Mouse (Mus musculus): ENCODE data around the gene 0610009B22Rik. TPM values are rescaled to one million over a fixed set of nuclear protein-coding genes. Genes with fewer than 3 reads are reported as not detected.
"Not testable (repeated sequence)": the region's sequence is repeated elsewhere in the genome, so short reads cannot be mapped to it uniquely, and the experiment has no call there.

The 0610009B22Rik gene
- polyA plus RNA-seq, 1 experiment from 2014 or later: 45.2 TPM

DNA sequence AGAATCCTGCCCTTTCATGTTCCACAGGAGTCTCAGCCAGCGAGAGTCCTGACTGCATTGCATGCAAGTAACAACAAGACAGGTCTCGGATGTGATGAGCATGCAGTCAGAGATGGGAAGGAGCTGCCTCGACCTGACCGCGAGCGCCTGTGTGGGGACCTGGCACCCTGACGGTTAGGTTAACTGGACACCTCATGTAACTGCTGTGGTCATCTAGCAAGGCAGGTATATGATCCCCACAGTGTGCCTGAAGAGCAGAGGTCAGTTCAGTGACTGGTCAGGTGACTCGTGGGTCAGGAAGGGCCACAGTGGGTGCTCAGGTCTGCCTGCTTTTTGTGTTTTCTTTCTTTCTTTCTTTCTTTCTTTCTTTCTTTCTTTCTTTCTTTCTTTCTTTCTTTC, 6.7 kb downstream of the 0610009B22Rik start:
- Histone ChIP-seq H3K9me3 (replicated peaks) (no peaks in the 10 kb centered on the region), H3K4me3 (replicated peaks) (no peak overlapping the region), H3K9ac (no peak overlapping the region), H3K36me3 (peaks cover 8% of the 10 kb centered on the region; the same call in 1 of the 2 replicates), H3K4me2 (0 out of 2 replicates have a peak overlapping the region, but pooled peaks have one; percentile 58), H3K27me3 (no peaks in the 10 kb centered on the region), H3K27ac (no peak overlapping the region), H3K4me1 (replicated peaks) (peaks cover 8% of the 10 kb centered on the region)
- ATAC-seq (ENCODE audit: low read depth): 0 out of 2 replicates have a peak, but pooled peaks have one; percentile 5
- WGBS (ENCODE audit: insufficient replicate concordance): 36% methylated on average over 8 of the region's 8 CpGs
- no peak for DNase-seq

DNA sequence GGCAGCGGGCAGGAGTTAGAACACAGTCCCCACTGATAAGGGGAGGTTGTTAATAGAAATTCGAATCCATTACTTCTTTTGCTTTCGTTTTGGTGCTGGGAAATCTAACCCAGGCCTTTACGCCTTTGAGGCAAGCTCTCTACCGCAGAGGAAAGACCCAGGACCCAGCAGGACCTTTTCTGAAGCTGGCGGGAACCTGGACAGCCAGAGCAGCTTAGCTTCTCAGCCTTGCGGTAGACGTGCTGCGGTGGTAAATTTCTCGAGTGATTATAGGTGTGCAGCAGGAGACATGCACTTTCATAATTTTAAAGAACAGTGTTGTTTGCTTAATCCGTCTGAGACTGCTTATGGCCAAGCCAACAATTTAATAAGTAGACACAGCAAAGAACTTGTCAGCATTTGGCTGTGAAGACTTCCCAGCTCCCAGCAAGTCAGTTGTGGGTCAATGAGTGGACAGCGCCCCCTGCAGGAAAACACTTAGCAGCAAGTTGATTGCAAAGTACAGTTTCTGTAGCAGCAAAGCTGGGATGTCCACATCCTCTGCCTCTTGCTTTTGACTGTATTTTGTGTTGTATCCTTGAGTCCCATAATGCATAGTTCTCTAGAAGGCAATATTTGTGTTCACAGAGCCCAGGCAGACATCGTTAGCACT, 7.2 kb downstream of the 0610009B22Rik start:
- H3K9ac ChIP-seq: peak overlapping the region; percentile 66
- peaks cover 8% of the 10 kb centered on the region for H3K4me1 ChIP-seq (replicated peaks)
- H3K27me3 ChIP-seq: no peaks in the 10 kb centered on the region
- no peaks in the 10 kb centered on the region for H3K9me3 ChIP-seq (replicated peaks)
- DNase-seq (peak; percentile 75), ATAC-seq (ENCODE audit: low read depth) (peak; percentile 43; the same call in 1 of the 2 replicates)
- H3K4me3 ChIP-seq (replicated peaks): peak overlapping the region; percentile 36
- H3K27ac ChIP-seq: no peak overlapping the region
- H3K4me2 ChIP-seq: peak overlapping the region; percentile 58
- WGBS (ENCODE audit: insufficient replicate concordance): 22% methylated on average over 13 of the region's 13 CpGs
- H3K36me3 ChIP-seq: peaks cover 8% of the 10 kb centered on the region; the same call in 1 of the 2 replicates

DNA sequence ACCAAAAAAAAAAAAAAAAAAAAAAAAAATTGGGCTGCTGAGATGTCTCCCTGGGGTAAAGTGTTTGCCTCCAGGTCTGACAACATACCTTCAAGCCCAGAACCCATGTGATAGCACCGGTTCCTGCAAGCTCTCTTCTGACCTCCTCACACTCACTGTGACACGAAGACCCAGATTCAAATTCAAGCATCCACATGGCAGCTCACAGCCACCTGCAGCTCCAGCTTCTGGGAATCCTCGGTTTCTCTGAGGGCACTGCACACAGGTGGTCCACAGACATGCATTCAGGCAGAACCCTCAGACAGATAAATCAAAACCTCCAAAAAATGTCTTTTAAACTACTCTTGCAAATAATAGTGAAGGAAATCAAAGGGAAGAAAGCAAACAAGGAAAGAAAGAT, 9.2 kb downstream of the 0610009B22Rik start:
- H3K9ac ChIP-seq: no peak overlapping the region
- no peaks in the 10 kb centered on the region for H3K9me3 ChIP-seq (replicated peaks)
- H3K27ac ChIP-seq: no peak overlapping the region
- H3K4me3 ChIP-seq (replicated peaks): no peak overlapping the region
- no peaks in the 10 kb centered on the region for H3K36me3 ChIP-seq
- ATAC-seq (ENCODE audit: low read depth) (no peak), DNase-seq (no peak)
- H3K27me3 ChIP-seq: no peaks in the 10 kb centered on the region
- WGBS (ENCODE audit: insufficient replicate concordance): 63% methylated on average over 3 of the region's 3 CpGs
- H3K4me1 ChIP-seq (replicated peaks): peaks cover 8% of the 10 kb centered on the region
- H3K4me2 ChIP-seq: no peak overlapping the region

DNA sequence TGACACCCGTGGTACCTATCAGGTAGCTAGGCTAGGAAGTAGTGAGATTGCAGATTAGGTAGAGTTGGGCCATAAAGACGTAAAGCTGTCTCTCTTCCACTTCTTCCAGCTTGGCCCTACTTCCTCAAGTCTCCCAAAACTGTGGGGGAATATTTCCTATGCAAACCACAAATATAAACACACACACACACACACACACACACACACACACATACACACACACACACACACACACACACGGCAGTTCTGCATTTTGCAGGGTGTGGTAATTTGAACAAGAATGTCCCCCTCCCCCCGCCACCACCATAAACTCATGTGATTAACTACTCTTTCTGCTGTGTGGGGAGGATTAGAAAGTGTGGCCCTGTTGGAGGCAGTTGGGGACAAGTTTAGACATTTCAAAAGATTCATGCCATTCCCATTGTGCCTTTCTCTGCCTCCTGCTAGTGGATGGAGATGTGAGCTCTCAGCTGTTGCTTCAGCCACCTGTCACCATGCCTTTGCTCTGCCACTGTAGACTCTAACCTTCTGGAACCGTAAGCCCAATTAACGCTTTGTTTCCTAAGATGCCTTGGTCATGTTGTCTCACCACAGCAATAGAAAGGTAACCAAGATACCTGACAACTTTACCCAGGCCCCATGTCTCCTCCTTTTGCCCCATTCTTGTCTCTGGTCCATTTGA, 10.8 kb downstream of the 0610009B22Rik start:
- Histone ChIP-seq H3K4me2 (no peak overlapping the region), H3K27ac (no peak overlapping the region), H3K4me3 (replicated peaks) (no peak overlapping the region), H3K27me3 (no peaks in the 10 kb centered on the region), H3K36me3 (no peaks in the 10 kb centered on the region), H3K9ac (no peak overlapping the region), H3K9me3 (replicated peaks) (no peaks in the 10 kb centered on the region), H3K4me1 (replicated peaks) (peaks cover 8% of the 10 kb centered on the region)
- WGBS (ENCODE audit: insufficient replicate concordance): 42% methylated on average over 6 of the region's 6 CpGs
- DNase-seq: no peak
- ATAC-seq (ENCODE audit: low read depth): no peak

DNA sequence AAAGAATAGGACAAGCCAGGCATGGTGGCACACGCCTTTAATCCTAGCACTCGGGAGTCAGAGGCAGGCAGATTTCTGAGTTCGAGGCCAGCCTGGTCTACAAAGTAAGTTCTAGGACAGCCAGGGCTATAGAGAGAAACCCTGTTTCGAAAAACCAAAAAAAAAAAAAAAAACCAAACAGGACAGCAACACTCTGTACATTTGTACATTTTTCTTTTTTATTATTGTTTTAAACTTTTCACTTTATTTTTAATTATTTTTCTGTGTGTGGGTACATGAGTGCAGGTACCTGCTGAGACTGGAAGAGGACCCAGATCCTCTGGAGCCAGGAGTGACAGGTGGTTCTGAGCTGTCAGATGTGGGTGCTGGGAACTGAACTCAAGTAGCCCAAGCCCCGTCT, 13.3 kb downstream of the 0610009B22Rik start:
- Histone ChIP-seq H3K9ac (no peak overlapping the region), H3K9me3 (replicated peaks) (no peaks in the 10 kb centered on the region), H3K36me3 (no peaks in the 10 kb centered on the region), H3K27me3 (no peaks in the 10 kb centered on the region), H3K27ac (no peak overlapping the region), H3K4me2 (no peak overlapping the region), H3K4me3 (replicated peaks) (no peak overlapping the region), H3K4me1 (replicated peaks) (no peaks in the 10 kb centered on the region)
- ATAC-seq (ENCODE audit: low read depth): no peak
- DNase-seq: no peak
- WGBS (ENCODE audit: insufficient replicate concordance): 57% methylated on average over 5 of the region's 5 CpGs

DNA sequence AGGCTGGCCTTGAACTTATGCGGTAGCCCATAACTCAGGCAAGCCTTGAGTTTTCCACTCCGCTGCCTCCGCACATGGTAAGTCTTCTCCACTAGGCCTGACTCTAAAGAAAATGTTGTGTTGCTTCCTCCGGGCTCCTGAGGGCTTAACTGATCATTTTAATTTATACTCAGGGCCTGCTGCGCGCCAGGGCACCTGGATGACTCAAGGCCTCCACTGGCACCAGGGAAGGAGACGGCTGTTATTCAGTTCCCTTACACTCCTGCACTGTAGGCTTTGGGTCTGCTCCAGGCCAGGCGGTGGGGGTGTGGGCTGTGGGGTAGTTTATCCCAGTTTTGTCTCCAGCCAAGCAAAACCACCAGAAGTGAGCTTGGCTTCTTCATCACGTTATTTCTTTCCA, 15.4 kb downstream of the 0610009B22Rik start:
- no peak overlapping the region for H3K4me3 ChIP-seq (replicated peaks)
- no peak for DNase-seq
- no peak overlapping the region for H3K4me2 ChIP-seq
- no peaks in the 10 kb centered on the region for H3K36me3 ChIP-seq
- WGBS (ENCODE audit: insufficient replicate concordance): 78% methylated on average over 9 of the region's 9 CpGs
- H3K27me3 ChIP-seq: no peaks in the 10 kb centered on the region
- H3K27ac ChIP-seq: no peak overlapping the region
- ATAC-seq (ENCODE audit: low read depth): no peak
- H3K9me3 ChIP-seq (replicated peaks): no peaks in the 10 kb centered on the region
- H3K9ac ChIP-seq: no peak overlapping the region
- H3K4me1 ChIP-seq (replicated peaks): no peaks in the 10 kb centered on the region

DNA sequence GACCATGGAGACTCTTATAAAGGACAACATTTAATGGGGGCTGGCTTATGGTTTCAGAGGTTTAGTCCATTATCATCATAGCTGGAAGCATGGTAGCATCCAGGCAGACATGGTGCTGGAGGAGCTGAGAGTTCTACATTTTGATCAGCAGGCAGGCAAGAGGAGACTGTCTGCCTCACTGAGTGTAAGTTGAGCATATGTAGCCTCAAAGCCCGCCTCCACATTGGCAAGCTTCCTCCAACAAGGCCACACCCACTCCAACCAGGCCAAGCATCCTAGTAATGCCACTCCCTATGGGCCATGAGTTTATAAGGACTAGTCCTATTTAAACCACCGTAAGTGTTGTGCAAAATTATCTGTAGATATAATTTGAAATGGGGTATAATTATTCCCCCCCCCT, 17.3 kb downstream of the 0610009B22Rik start:
- H3K4me3 ChIP-seq (replicated peaks): no peak overlapping the region
- no peak overlapping the region for H3K9ac ChIP-seq
- H3K4me1 ChIP-seq (replicated peaks): no peaks in the 10 kb centered on the region
- ATAC-seq (ENCODE audit: low read depth): no peak
- no peak overlapping the region for H3K27ac ChIP-seq
- H3K4me2 ChIP-seq: no peak overlapping the region
- H3K36me3 ChIP-seq: no peaks in the 10 kb centered on the region
- WGBS (ENCODE audit: insufficient replicate concordance): 59% methylated on average over 2 of the region's 2 CpGs
- H3K9me3 ChIP-seq (replicated peaks): no peaks in the 10 kb centered on the region
- no peaks in the 10 kb centered on the region for H3K27me3 ChIP-seq
- no peak for DNase-seq

DNA sequence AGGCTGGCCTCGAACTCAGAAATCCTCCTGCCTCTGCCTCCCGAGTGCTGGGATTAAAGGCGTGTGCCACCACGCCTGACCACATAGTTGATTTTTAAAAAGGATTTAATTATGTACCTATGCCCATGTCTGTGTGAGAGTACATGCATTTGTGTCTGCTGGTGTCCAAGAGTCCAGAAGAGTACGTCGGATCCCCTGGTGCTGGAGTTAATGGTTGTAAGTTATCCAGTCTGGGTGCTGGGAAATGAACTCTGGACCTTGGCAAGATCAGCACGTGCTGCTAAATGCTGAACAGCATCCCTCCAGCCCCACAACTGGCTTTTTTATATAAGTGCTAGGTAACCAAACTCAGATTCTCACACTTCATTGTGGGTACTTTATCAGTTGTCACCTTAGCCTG, 17.8 kb downstream of the 0610009B22Rik start:
- Histone ChIP-seq H3K4me2 (no peak overlapping the region), H3K36me3 (no peaks in the 10 kb centered on the region), H3K9me3 (replicated peaks) (no peaks in the 10 kb centered on the region), H3K9ac (no peak overlapping the region), H3K4me1 (replicated peaks) (no peaks in the 10 kb centered on the region), H3K27ac (no peak overlapping the region), H3K4me3 (replicated peaks) (no peak overlapping the region), H3K27me3 (no peaks in the 10 kb centered on the region)
- DNase-seq: no peak
- WGBS (ENCODE audit: insufficient replicate concordance): 79% methylated on average over 7 of the region's 7 CpGs
- no peak for ATAC-seq (ENCODE audit: low read depth)

DNA sequence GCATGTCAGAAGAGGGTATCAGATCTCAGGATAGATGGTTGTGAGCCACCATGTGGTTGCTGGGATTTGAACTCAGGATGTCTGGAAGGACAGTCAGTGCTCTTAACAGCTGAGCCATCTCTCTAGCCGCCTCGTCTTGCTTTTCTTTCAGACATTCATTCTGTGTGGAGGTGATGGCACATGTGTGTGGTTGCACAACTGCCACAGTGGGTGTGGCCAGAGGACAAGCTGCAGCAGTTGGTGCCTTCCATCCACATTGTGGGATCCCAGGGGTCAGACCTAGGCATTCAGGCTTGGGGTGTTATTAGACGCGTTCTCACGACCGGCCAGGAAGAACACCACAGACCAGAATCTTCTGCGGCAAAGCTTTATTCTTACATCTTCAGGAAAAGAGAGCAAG, 23.9 kb downstream of the 0610009B22Rik start:
- not testable (repeated sequence) for H3K4me2 ChIP-seq; H3K9me3 ChIP-seq (replicated peaks); ATAC-seq (ENCODE audit: low read depth); DNase-seq; H3K36me3 ChIP-seq; H3K4me1 ChIP-seq (replicated peaks); H3K27me3 ChIP-seq; H3K9ac ChIP-seq; H3K4me3 ChIP-seq (replicated peaks); H3K27ac ChIP-seq
- 85% methylated on average over 7 of the region's 7 CpGs for WGBS (ENCODE audit: insufficient replicate concordance)

DNA sequence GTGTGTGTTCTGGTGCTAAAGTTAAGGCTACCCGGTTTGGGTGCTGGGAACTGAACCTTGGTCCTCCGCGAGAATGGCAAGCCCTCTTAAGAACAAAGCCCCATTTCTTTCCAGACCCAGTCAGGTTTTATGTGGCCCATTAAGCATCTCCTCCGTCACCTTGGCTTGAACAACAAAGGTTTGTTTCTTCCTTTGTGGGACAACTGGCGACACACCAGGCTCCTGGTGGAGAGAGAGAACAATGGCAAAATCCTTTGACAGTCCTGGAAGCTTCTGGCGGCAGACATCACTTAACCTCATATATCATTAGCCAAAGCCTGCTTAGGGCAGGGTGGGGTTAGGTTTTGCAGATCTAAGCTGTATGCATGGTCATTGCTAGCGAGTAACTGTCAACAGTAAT, 26.0 kb downstream of the 0610009B22Rik start:
- ATAC-seq (ENCODE audit: low read depth) (no peak), DNase-seq (no peak)
- no peaks in the 10 kb centered on the region for H3K36me3 ChIP-seq
- no peak overlapping the region for H3K27ac ChIP-seq
- no peaks in the 10 kb centered on the region for H3K27me3 ChIP-seq
- no peak overlapping the region for H3K4me2 ChIP-seq
- 73% methylated on average over 7 of the region's 7 CpGs for WGBS (ENCODE audit: insufficient replicate concordance)
- peaks cover 9% of the 10 kb centered on the region for H3K4me1 ChIP-seq (replicated peaks)
- no peak overlapping the region for H3K9ac ChIP-seq
- no peaks in the 10 kb centered on the region for H3K9me3 ChIP-seq (replicated peaks)
- no peak overlapping the region for H3K4me3 ChIP-seq (replicated peaks)

DNA sequence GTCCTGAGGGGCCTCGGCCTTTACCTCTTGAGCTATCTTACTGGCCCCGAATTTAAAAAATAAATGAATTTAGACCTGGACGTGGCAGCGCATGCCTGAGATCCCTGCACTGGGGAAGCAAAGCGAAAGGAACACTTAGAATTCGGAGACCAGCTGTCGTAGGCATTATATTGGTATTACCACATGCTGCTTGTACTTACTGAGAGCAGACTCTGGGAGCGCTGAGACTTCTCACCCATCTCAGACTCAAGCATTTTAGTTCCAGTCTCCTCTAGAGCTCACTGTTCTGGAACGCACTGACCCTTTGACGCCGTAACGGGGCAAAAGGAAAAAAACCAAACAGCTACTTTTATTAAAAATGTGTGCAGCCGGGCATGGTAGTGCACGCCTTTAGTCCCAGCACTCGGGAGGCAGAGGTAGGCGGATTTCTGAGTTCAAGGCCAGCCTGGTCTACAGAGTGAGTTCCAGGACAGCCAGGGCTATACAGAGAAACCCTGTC, 26.8 kb downstream of the 0610009B22Rik start:
- Histone ChIP-seq H3K36me3 (no peaks in the 10 kb centered on the region), H3K9ac (no peak overlapping the region), H3K4me3 (replicated peaks) (no peak overlapping the region), H3K27ac (no peak overlapping the region), H3K4me2 (no peak overlapping the region), H3K4me1 (replicated peaks) (peaks cover 9% of the 10 kb centered on the region), H3K27me3 (no peaks in the 10 kb centered on the region), H3K9me3 (replicated peaks) (no peaks in the 10 kb centered on the region)
- WGBS (ENCODE audit: insufficient replicate concordance): 78% methylated on average over 16 of the region's 16 CpGs
- DNase-seq (no peak), ATAC-seq (ENCODE audit: low read depth) (no peak)
